18 mouse cellular contexts compared by ENCODE assay signal in the genomic region with DNA sequence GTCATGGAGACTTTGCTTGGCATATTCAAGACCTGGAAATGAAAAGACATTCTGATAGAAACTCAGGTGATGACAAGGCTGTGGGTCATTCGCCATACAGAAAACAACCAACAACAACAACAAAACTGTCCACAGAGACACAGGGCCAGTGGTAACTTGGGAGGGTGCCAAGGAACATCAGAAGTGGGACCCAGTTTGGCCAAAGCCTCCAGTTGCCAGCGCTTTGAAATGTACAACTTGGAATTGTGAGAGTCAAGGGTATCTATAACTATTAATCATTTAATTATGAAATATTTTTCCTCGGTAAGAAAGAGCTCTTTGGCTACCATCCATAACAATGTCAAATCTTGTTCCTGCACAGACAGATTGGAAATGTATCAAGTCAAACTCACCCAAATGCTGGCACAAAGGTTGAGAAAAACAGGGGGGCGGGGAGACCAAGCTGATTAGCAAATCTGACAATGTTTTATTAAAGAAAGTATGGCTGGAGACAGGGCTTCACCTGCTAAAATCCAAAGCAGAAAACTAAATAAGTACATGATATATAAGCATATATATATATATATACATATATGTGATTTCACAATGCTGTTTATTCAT.
"Had no signal": no experiment of that assay in that cellular context is flagged by ENCODE, and none has a peak within 500 bp of the region (broad histone marks: within the 10 kb centered on the region; RNA-seq: fewer than 3 reads in every experiment).

No protein-coding gene starts in this region.

- H3K27ac ChIP-seq: kidney, postnatal 0 days; layer of hippocampus, adult 2 months; limb, embryonic 13.5 days; liver, embryonic 12.5 days; macrophage; midbrain, embryonic 15.5 days; neural tube, embryonic 13.5 days had no signal

- H3K4me2 ChIP-seq: limb, embryonic 13.5 days; liver, embryonic 12.5 days; lung, embryonic 14.5 days; midbrain, embryonic 11.5 days; midbrain, embryonic 15.5 days; neural tube, embryonic 13.5 days had no signal

- H3K9ac ChIP-seq: limb, embryonic 13.5 days; liver, embryonic 12.5 days; lung, embryonic 14.5 days; midbrain, embryonic 15.5 days; neural tube, embryonic 13.5 days had no signal

- H3K36me3 ChIP-seq: limb, embryonic 13.5 days; liver, embryonic 12.5 days; midbrain, embryonic 15.5 days; neural tube, embryonic 13.5 days had no signal

- H3K27me3 ChIP-seq: limb, embryonic 13.5 days; liver, embryonic 12.5 days; midbrain, embryonic 15.5 days; neural tube, embryonic 13.5 days had no signal

- DNase-seq: kidney, postnatal 4 days; left cerebral cortex, postnatal 4 days; lung, embryonic 14.5 days; lung, postnatal 10 days; retina, postnatal 1 day; right cerebral cortex, postnatal 4 days; spleen, adult 18-20 months; thymus, adult 18-20 months; thymus, postnatal 14 days had no signal

- H3K9me3 ChIP-seq: limb, embryonic 13.5 days; liver, embryonic 12.5 days; megakaryocyte, embryonic 14.5 days; midbrain, embryonic 15.5 days; neural tube, embryonic 13.5 days had no signal

- H3K4me3 ChIP-seq: layer of hippocampus, adult 2 months; limb, embryonic 13.5 days; liver, embryonic 12.5 days; megakaryocyte, embryonic 14.5 days; midbrain, embryonic 15.5 days; neural tube, embryonic 13.5 days had no signal

- ATAC-seq: liver, embryonic 12.5 days; midbrain, embryonic 15.5 days had no signal

- H3K4me1 ChIP-seq: liver, embryonic 12.5 days; megakaryocyte, embryonic 14.5 days; midbrain, embryonic 15.5 days had no signal
